In genomic region chr8:95320224-95321139, GRCm38 (mm10) we compare ENCODE assay signal across 9 mouse cellular contexts. TPM values are rescaled to one million over a fixed set of nuclear protein-coding genes. Genes with fewer than 3 reads are reported as not detected.
DNase-seq lines count a peak whose midpoint lies in the region; TF ChIP-seq lines count a peak whose summit lies in the region.
"Had no signal": no experiment of that assay in that cellular context is flagged by ENCODE, and none has a peak within 500 bp of the region (broad histone marks: within the 10 kb centered on the region; RNA-seq: fewer than 3 reads in every experiment).

No protein-coding gene starts in this region.

- 2% methylated on average over 41 of the region's 41 CpGs for WGBS in heart, embryonic 10.5 days

- TF ChIP-seq CTCF in layer of hippocampus, adult 2 months (conservative IDR thresholded peaks at IDR 0.05), result peak; percentile 56

- no peaks in the 10 kb centered on the region for H3K9me3 ChIP-seq in heart, embryonic 10.5 days
- H3K9me3 ChIP-seq: G1E had no signal

- peak overlapping the region; percentile 45 for H3K4me3 ChIP-seq in layer of hippocampus, adult 2 months
- H3K4me3 ChIP-seq in heart, embryonic 10.5 days, result peak overlapping the region; percentile 63

- peaks cover 30% of the 10 kb centered on the region for H3K27me3 ChIP-seq in heart, embryonic 10.5 days (ENCODE audit: insufficient read depth, poor library complexity, severe bottlenecking)

- peaks cover 35% of the 10 kb centered on the region for H3K4me1 ChIP-seq in heart, embryonic 10.5 days

- H3K27ac ChIP-seq in layer of hippocampus, adult 2 months, result no peak overlapping the region
- peak overlapping the region; percentile 42 for H3K27ac ChIP-seq in heart, embryonic 10.5 days

- no peak for DNase-seq in layer of hippocampus, adult 2 months (ENCODE audit: low spot score in 2 of 2)
- DNase-seq in layer of hippocampus, adult 8-10 months (ENCODE audit: low spot score in 2 of 2), result no peak
- DNase-seq in cerebellum, postnatal 14 days, result peak; percentile 68 to 77
- DNase-seq in heart, embryonic 10.5 days (ENCODE audit: low spot score), result no peak
- DNase-seq in kidney, adult 9 months, result peak; percentile 88
- DNase-seq in lung, postnatal 10 days, result peak; percentile 85
- peak; percentile 67 for DNase-seq in ovary, postnatal 36 days (ENCODE audit: low spot score)
- peak; percentile 84 for DNase-seq in thymus, postnatal 25 days

- H3K36me3 ChIP-seq in heart, embryonic 10.5 days, result peaks cover 12% of the 10 kb centered on the region

RNA-seq across cellular contexts. Expression of gene Tepp, which starts 10.1 kb away (rescaled TPM):
- under 1 TPM in 1 of 2 experiments, not detected in 1; 0.67 TPM for total RNA-seq in layer of hippocampus, adult 2 months (2021)
- total RNA-seq in layer of hippocampus, adult 8-10 months (2022), result not detected
- polyA plus RNA-seq in heart, embryonic 10.5 days (2016; fragmentation: Nextera tagmentation; extraction: Ambion mirVana), result not detected in 2 replicates
- total RNA-seq: G1E had no signal
- polyA plus RNA-seq: G1E had no signal

RNA-seq across cellular contexts. Expression of gene Zfp319, which starts 11.3 kb away (rescaled TPM):
- total RNA-seq in layer of hippocampus, adult 2 months (2021), result 10 to 100 TPM; 15.0 to 16.7 TPM
- total RNA-seq in layer of hippocampus, adult 8-10 months (2022), result 10 to 100 TPM; 14.7 to 16.9 (median 15.8) TPM
- 7.5 TPM in 2 replicates for polyA plus RNA-seq in heart, embryonic 10.5 days (2016; fragmentation: Nextera tagmentation; extraction: Ambion mirVana)

RNA-seq across cellular contexts. Expression of gene Usb1, which starts 11.6 kb away (rescaled TPM):
- 10 to 100 TPM in 1 of 2 experiments, 1 to 10 TPM in 1; 9.8 to 13.1 TPM for total RNA-seq in layer of hippocampus, adult 2 months (2021)
- total RNA-seq in layer of hippocampus, adult 8-10 months (2022), result 10 to 100 TPM in 3 of 4 experiments, 1 to 10 TPM in 1; 9.8 to 16.5 (median 12.9) TPM
- polyA plus RNA-seq in heart, embryonic 10.5 days (2016; fragmentation: Nextera tagmentation; extraction: Ambion mirVana), result 31.5 and 33.0 TPM in 2 replicates

RNA-seq across cellular contexts. Expression of gene Cngb1, which starts 14.1 kb away (rescaled TPM):
- under 1 TPM; 0.84 to 0.93 TPM for total RNA-seq in layer of hippocampus, adult 2 months (2021)
- under 1 TPM; 0.61 to 0.93 (median 0.63) TPM for total RNA-seq in layer of hippocampus, adult 8-10 months (2022)
- polyA plus RNA-seq in heart, embryonic 10.5 days (2016; fragmentation: Nextera tagmentation; extraction: Ambion mirVana), result 0.17 TPM in 1 of 2 replicates, not detected in the other
- polyA plus RNA-seq: G1E had no signal

RNA-seq across cellular contexts. Expression of gene Mmp15, which starts 31.6 kb away (rescaled TPM):
- 10 to 100 TPM; 13.1 to 14.9 TPM for total RNA-seq in layer of hippocampus, adult 2 months (2021)
- 10 to 100 TPM; 13.6 to 14.9 (median 14.8) TPM for total RNA-seq in layer of hippocampus, adult 8-10 months (2022)
- 30.9 and 50.2 TPM in 2 replicates for polyA plus RNA-seq in heart, embryonic 10.5 days (2016; fragmentation: Nextera tagmentation; extraction: Ambion mirVana)

Comparison
In these comparisons a context has a peak if more than half of its experiments do, and no peak if none do; other contexts are left out.
1. DNase-seq: peak in cerebellum, postnatal 14 days (2 of 2), kidney, adult 9 months (single experiment), lung, postnatal 10 days (single experiment), ovary, postnatal 36 days (single experiment) and thymus, postnatal 25 days (single experiment); none in layer of hippocampus, adult 2 months (0 of 2), layer of hippocampus, adult 8-10 months (0 of 2) and heart, embryonic 10.5 days (single experiment).